Mouse (Mus musculus) kidney, embryonic 14.5 days (tissue): Measurements from ENCODE around the gene Hsph1. TPM values are rescaled to one million over a fixed set of nuclear protein-coding genes. Genes with fewer than 3 reads are reported as not detected.

ENCODE experiments used
- ATAC-seq: fragments of 200-750 bp; cut with Nextera tagmentation; 2 replicates; pipeline ENCODE4 v1.8.0; 2017; ENCODE audit warnings: moderate number of reproducible peaks, mild to moderate bottlenecking, moderate TSS enrichment, moderate library complexity; ENCODE audit not compliant: low FRiP score, low TSS enrichment
- H3K27ac ChIP-seq: fragments of 300-500 bp; sonication (generic); 2 replicates; pipeline ENCODE4 v1.5.1; 2014; ENCODE audit warnings: low read depth, mild to moderate bottlenecking, low read length, moderate library complexity, mixed read lengths
- H3K27me3 ChIP-seq: fragments of 300-500 bp; sonication (generic); 2 replicates; pipeline ENCODE4 v1.6.1; 2014; ENCODE audit warnings: mild to moderate bottlenecking, low read length; ENCODE audit not compliant: control insufficient read depth, insufficient read depth
- H3K36me3 ChIP-seq: fragments of 300-500 bp; sonication (generic); 2 replicates; pipeline ENCODE4 v1.6.1; 2014; ENCODE audit warnings: low read length, mixed read lengths; ENCODE audit not compliant: control insufficient read depth, insufficient read depth
- H3K4me1 ChIP-seq: fragments of 300-500 bp; sonication (generic); 2 replicates; pipeline ENCODE4 v1.6.1; 2014; ENCODE audit warnings: low read length, mixed read lengths; ENCODE audit not compliant: control insufficient read depth, insufficient read depth
- H3K4me2 ChIP-seq: fragments of 300-500 bp; sonication (generic); replicated peaks from 2 replicates; pipeline ENCODE4 v1.6.1; 2014; ENCODE audit warnings: low read depth, mild to moderate bottlenecking, low read length
- H3K4me3 ChIP-seq: fragments of 300-500 bp; sonication (generic); 2 replicates; pipeline ENCODE4 v1.5.1; 2014; ENCODE audit warnings: mild to moderate bottlenecking, low read length
- H3K9ac ChIP-seq: fragments of 300-500 bp; sonication (generic); 2 replicates; pipeline ENCODE4 v1.6.1; 2014; ENCODE audit warnings: low read depth, mild to moderate bottlenecking, low read length, moderate library complexity
- H3K9me3 ChIP-seq: fragments of 300-500 bp; sonication (generic); 2 replicates; pipeline ENCODE4 v1.6.1; 2016; ENCODE audit warnings: low read length; ENCODE audit not compliant: control insufficient read depth
- WGBS: fragments of 180-500 bp; shearing (Covaris S2); extraction: QIAGEN DNeasy Blood & Tissue Kit; methylation state at CpG from one replicate; pipeline ENCODE4 v1.1.7; 2014; 5-methylcytosine and 5-hydroxymethylcytosine counted together
- polyA plus RNA-seq: library from polyadenylated mRNA; unstranded; fragments of >200 nt; fragmentation: Nextera tagmentation; extraction: Ambion mirVana; gene quantifications from 2 replicates; pipeline ENCODE4 v1.2.1, GENCODE M21; 2014

Gene Hsph1
- polyA plus RNA-seq, 1 experiment from 2014 or later: 68.4 TPM

- Histone ChIP-seq H3K4me1 (no peaks in the 10 kb centered on the region), H3K9me3 (no peaks in the 10 kb centered on the region), H3K4me3 (no peak overlapping the region), H3K27me3 (no peaks in the 10 kb centered on the region), H3K9ac (no peak overlapping the region), H3K27ac (no peak overlapping the region), H3K36me3 (no peaks in the 10 kb centered on the region), H3K4me2 (no peak overlapping the region)
- ATAC-seq: no peak
- WGBS: 91% methylated on average over 6 of the region's 6 CpGs
These were observed 26.8 kb upstream of the Hsph1 start for GRCm38 (mm10) chr5:149662980-149663379.

GRCm38 (mm10) chr5:149661428-149661827 lies 25.3 kb upstream of the Hsph1 start:
- no peak for ATAC-seq
- Histone ChIP-seq H3K4me1 (no peaks in the 10 kb centered on the region), H3K4me3 (no peak overlapping the region), H3K9me3 (no peaks in the 10 kb centered on the region), H3K36me3 (no peaks in the 10 kb centered on the region), H3K27me3 (no peaks in the 10 kb centered on the region), H3K9ac (no peak overlapping the region), H3K4me2 (no peak overlapping the region), H3K27ac (no peak overlapping the region)
- 89% methylated on average over 6 of the region's 6 CpGs for WGBS

GRCm38 (mm10) chr5:149659414-149659780 lies 23.2 kb upstream of the Hsph1 start:
- Histone ChIP-seq H3K4me1 (no peaks in the 10 kb centered on the region), H3K9ac (no peak overlapping the region), H3K4me3 (no peak overlapping the region), H3K4me2 (no peak overlapping the region), H3K36me3 (no peaks in the 10 kb centered on the region), H3K27ac (no peak overlapping the region), H3K27me3 (no peaks in the 10 kb centered on the region), H3K9me3 (no peaks in the 10 kb centered on the region)
- no peak for ATAC-seq
- 67% methylated on average over 9 of the region's 9 CpGs for WGBS

- Histone ChIP-seq H3K9me3 (no peaks in the 10 kb centered on the region), H3K27ac (no peak overlapping the region), H3K27me3 (no peaks in the 10 kb centered on the region), H3K4me3 (no peak overlapping the region), H3K4me1 (no peaks in the 10 kb centered on the region), H3K4me2 (no peak overlapping the region), H3K36me3 (no peaks in the 10 kb centered on the region), H3K9ac (no peak overlapping the region)
- no peak for ATAC-seq
- 67% methylated on average over 9 of the region's 9 CpGs for WGBS
These were observed 22.7 kb upstream of the Hsph1 start for GRCm38 (mm10) chr5:149658741-149659413.

- Histone ChIP-seq H3K9me3 (no peaks in the 10 kb centered on the region), H3K27me3 (no peaks in the 10 kb centered on the region), H3K27ac (no peak overlapping the region), H3K4me2 (no peak overlapping the region), H3K4me1 (no peaks in the 10 kb centered on the region), H3K9ac (no peak overlapping the region), H3K4me3 (no peak overlapping the region), H3K36me3 (no peaks in the 10 kb centered on the region)
- WGBS: 62% methylated on average over 3 of the region's 3 CpGs
- ATAC-seq: no peak
These were observed 21.8 kb upstream of the Hsph1 start for GRCm38 (mm10) chr5:149658022-149658421.

- WGBS: 87% methylated on average over 9 of the region's 9 CpGs
- H3K4me2 ChIP-seq: no peak overlapping the region
- H3K9ac ChIP-seq: no peak overlapping the region
- no peaks in the 10 kb centered on the region for H3K4me1 ChIP-seq
- H3K36me3 ChIP-seq: no peaks in the 10 kb centered on the region
- H3K4me3 ChIP-seq: no peak overlapping the region
- no peaks in the 10 kb centered on the region for H3K27me3 ChIP-seq
- H3K27ac ChIP-seq: no peak overlapping the region
- no peaks in the 10 kb centered on the region for H3K9me3 ChIP-seq
- no peak for ATAC-seq
These were observed 19.5 kb upstream of the Hsph1 start for GRCm38 (mm10) chr5:149655636-149656035.

GRCm38 (mm10) chr5:149650179-149650553 lies 14.0 kb upstream of the Hsph1 start:
- Histone ChIP-seq H3K9me3 (no peaks in the 10 kb centered on the region), H3K27ac (no peak overlapping the region), H3K9ac (no peak overlapping the region), H3K36me3 (no peaks in the 10 kb centered on the region), H3K4me1 (no peaks in the 10 kb centered on the region), H3K4me2 (no peak overlapping the region), H3K4me3 (no peak overlapping the region), H3K27me3 (no peaks in the 10 kb centered on the region)
- WGBS: 63% methylated on average over 4 of the region's 4 CpGs
- ATAC-seq: no peak; the same call in 1 of the 2 replicates

- H3K4me2 ChIP-seq: no peak overlapping the region
- H3K27ac ChIP-seq: no peak overlapping the region
- H3K9ac ChIP-seq: no peak overlapping the region
- H3K36me3 ChIP-seq: no peaks in the 10 kb centered on the region
- no peak for ATAC-seq
- H3K27me3 ChIP-seq: no peaks in the 10 kb centered on the region
- WGBS: 83% methylated on average over 14 of the region's 14 CpGs
- no peaks in the 10 kb centered on the region for H3K9me3 ChIP-seq
- no peak overlapping the region for H3K4me3 ChIP-seq
- no peaks in the 10 kb centered on the region for H3K4me1 ChIP-seq
These were observed 13.5 kb upstream of the Hsph1 start for GRCm38 (mm10) chr5:149649499-149650178.

GRCm38 (mm10) chr5:149648895-149649406 lies 12.8 kb upstream of the Hsph1 start:
- no peaks in the 10 kb centered on the region for H3K27me3 ChIP-seq
- H3K36me3 ChIP-seq: no peaks in the 10 kb centered on the region
- WGBS: 72% methylated on average over 6 of the region's 6 CpGs
- no peak overlapping the region for H3K4me3 ChIP-seq
- no peak overlapping the region for H3K4me2 ChIP-seq
- no peaks in the 10 kb centered on the region for H3K9me3 ChIP-seq
- no peaks in the 10 kb centered on the region for H3K4me1 ChIP-seq
- H3K27ac ChIP-seq: no peak overlapping the region
- ATAC-seq: no peak; the same call in 1 of the 2 replicates
- no peak overlapping the region for H3K9ac ChIP-seq
